Mouse (Mus musculus) bone marrow, adult 2 months (tissue): ENCODE measurements around the gene Ano8. TPM values are rescaled to one million over a fixed set of nuclear protein-coding genes. Genes with fewer than 3 reads are reported as not detected.

Experiments used
- H3K27ac ChIP-seq: fragments of 200-500 bp; 2 replicates; pipeline ENCODE4 v1.5.1; 2012; ENCODE audit warnings: low read depth, mild to moderate bottlenecking, control low read depth, inconsistent platforms, low read length; ENCODE audit not compliant: control insufficient read depth, poor library complexity, insufficient read depth
- H3K4me1 ChIP-seq: fragments of 200-500 bp; 2 replicates; pipeline ENCODE4 v1.6.1; 2011; ENCODE audit warnings: low read length; ENCODE audit not compliant: control insufficient read depth, insufficient read depth
- H3K4me3 ChIP-seq: fragments of 200-500 bp; replicated peaks from 2 replicates; pipeline ENCODE3; 2011; ENCODE audit warnings: mild to moderate bottlenecking, low read depth, low read length, control low read depth; ENCODE audit not compliant: control insufficient read depth
- CTCF ChIP-seq: fragments of 200-500 bp; IDR thresholded peaks from 2 replicates; pipeline ENCODE4 v1.5.1; 2011; ENCODE audit warnings: low read length, control low read depth; ENCODE audit not compliant: control insufficient read depth, insufficient read depth
- POLR2A ChIP-seq: fragments of 200-500 bp; IDR thresholded peaks from 2 replicates; pipeline ENCODE4 v1.6.1; 2011; ENCODE audit warnings: low read depth, mild to moderate bottlenecking, control low read depth, low read length, borderline replicate concordance; ENCODE audit not compliant: control insufficient read depth
- WGBS: fragments of 180-500 bp; shearing (Covaris S2); methylation state at CpG from one replicate; pipeline ENCODE4 v1.1.7; 2018; 5-methylcytosine and 5-hydroxymethylcytosine counted together
- polyA plus RNA-seq: library from polyadenylated mRNA; stranded (reverse); fragments of >200 nt; gene quantifications from 2 replicates; pipeline ENCODE4 v1.2.4, GENCODE M21; 2011; ENCODE audit warnings: low replicate concordance; ENCODE audit not compliant: missing spikeins, insufficient read depth, insufficient read length

Gene Ano8
- polyA plus RNA-seq, 1 experiment = 6.3 TPM

DNA sequence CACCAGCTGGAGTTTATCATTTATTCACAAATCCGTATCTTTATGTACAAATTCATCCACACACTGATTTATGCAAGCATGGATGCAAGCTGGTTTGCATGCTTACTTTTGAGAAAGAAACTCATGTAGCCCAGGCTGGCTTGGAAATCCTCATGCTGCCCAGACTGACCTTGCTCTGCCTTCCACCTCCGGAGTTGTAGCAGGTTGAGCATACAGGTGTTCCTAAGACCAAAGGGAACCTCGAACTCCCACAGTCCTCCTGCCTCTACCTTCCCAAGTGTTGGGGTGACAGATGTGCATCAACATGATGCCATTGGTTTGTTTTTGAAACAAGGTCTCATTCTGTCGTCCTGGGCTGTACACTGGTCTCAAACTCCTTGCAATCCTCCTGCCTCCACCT, 23.6 kb downstream of the Ano8 start:
- Histone ChIP-seq H3K4me3 (no peak overlapping the region), H3K4me1 (peaks cover 2% of the 10 kb centered on the region; the same call in 1 of the 2 replicates), H3K27ac (no peak overlapping the region)
- TF ChIP-seq CTCF (no peak), POLR2A (no peak)
- WGBS = 65% methylated on average over 4 of the region's 4 CpGs

DNA sequence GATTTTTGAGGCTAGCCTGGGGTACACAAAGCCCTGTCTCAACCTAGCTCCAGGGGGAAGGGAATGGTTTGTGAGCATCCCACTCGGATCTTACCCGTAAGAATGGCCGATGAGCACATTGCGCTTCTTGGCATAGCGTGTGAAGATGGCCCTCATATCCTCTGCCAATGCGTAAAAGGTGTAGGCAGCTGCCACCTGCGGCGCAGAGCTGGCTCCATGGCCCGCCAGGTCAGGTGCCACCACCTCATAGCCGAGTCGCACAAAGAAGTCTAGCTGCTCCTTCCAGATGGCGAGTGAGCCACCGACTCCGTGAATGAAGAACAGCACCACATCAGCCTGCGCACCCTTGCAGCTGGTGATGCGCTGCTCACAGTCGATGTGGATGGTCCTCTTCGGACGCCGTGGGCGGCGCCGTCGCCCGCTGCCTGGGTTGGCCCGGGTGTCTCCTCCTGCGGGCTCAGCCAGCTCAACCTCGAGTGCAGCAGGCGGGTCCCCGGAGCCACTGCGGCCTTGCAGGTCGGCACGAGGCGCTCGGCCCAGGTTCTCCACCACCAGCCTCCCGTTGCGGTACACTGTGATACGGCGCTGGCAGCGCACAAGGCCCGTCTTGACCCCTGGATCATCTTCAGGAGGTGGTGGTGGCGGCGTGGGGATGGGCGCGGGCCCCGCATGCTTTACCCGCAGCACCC, 24.5 kb downstream of the Ano8 start:
- TF ChIP-seq CTCF = no peak
- no peak for TF ChIP-seq POLR2A
- Histone ChIP-seq H3K4me1 (peaks cover 2% of the 10 kb centered on the region; the same call in 1 of the 2 replicates), H3K27ac (no peak overlapping the region), H3K4me3 (no peak overlapping the region)
- 92% methylated on average over 47 of the region's 47 CpGs for WGBS

DNA sequence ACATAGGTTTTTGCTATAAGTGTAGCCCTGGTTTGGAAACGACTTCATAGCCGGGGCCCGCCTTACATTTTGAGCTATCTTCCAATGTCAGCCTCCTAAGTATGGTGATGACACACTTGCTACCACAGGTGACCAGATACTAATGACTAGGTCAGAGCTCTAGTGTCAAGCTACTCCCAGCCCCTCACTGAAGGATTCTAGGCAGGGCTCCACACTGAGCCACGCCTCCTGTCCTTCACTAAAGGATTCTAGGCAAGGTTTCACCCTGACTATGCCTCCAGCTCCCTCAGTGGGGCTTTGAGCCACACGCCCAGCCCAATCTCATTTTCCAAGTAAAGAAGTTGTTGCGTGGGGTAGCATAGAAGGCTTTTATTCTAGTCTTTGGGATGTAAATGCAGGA, 25.0 kb downstream of the Ano8 start:
- TF ChIP-seq POLR2A = no peak
- TF ChIP-seq CTCF = no peak
- H3K4me1 ChIP-seq = peaks cover 2% of the 10 kb centered on the region; the same call in 1 of the 2 replicates
- H3K4me3 ChIP-seq = no peak overlapping the region
- WGBS = 90% methylated on average over 6 of the region's 6 CpGs
- no peak overlapping the region for H3K27ac ChIP-seq

DNA sequence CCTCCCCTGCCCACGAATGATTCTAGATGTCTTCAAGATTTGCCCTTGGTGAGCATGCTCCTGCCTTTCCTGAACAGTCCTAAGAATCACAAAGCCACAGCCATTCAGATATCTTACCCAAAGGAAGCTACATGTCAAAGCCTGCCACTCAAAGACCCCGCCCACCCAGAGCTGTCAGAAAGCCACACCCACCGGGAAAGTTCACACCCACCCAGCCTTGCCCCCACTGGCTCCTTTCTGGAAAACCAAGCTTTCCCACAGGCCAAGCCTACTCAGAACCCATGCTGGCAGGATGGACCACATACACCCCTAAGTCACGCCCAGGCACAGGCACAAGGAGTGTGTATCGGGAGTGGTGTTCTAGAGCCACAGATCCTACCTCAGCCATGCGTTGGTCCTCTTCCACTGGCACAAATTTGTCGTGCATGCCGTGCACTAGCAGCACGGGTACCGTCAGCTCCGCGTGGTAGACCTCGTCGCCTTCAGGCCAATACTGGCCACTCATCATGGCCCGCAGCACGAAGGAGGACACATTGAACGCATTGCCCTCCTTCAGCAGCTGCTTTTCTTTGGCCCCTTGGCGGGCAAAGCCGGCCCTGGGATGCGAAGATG, 28.0 kb downstream of the Ano8 start:
- no peak for TF ChIP-seq CTCF
- TF ChIP-seq POLR2A = no peak
- Histone ChIP-seq H3K4me1 (no peaks in the 10 kb centered on the region; the same call in 1 of the 2 replicates), H3K4me3 (no peak overlapping the region), H3K27ac (no peak overlapping the region)
- 87% methylated on average over 20 of the region's 20 CpGs for WGBS

DNA sequence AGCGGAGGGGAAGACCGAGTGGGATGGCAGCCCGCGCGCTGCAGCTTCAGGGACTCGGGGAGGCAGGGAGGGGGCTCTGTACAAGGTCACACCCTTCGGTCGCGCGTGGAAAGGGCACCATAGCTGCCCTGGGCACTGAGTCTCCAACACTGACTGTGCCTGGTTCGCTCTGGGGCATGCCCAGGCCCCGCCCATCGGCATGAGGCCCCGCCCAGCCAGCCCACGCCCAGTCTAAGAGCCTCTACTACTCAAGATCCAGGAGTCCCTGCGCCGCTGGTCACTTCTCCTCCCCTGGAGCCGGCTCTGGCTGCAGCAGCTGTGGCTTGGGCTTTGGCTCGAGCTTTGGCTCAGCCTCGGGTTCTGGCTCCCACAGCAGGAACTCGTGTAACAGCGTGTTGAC, 28.9 kb downstream of the Ano8 start:
- no peak for TF ChIP-seq CTCF
- TF ChIP-seq POLR2A = no peak
- Histone ChIP-seq H3K27ac (no peak overlapping the region), H3K4me3 (no peak overlapping the region), H3K4me1 (no peaks in the 10 kb centered on the region)
- 82% methylated on average over 22 of the region's 22 CpGs for WGBS

DNA sequence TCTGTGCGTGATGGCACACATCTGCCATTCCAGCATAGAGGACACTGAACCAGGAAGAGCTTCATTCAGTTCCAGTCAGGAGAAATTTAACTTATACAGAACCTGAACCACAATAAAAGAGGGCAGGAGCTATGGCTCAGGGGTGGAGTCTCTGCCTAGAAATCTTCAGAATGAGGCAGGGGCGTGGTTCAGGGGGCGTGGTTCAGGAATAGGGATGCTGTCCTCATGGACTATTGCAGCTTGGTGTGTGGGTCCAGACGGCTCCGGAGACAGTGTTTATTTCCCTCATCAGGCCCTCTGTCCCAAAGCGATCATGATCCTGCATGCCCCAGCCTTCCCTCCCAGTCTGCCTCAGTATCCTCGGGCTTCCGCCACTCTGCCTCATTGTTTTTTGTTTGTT, 31.1 kb downstream of the Ano8 start:
- H3K4me3 ChIP-seq = no peak overlapping the region
- no peak for TF ChIP-seq CTCF
- no peak for TF ChIP-seq POLR2A
- no peak overlapping the region for H3K27ac ChIP-seq
- H3K4me1 ChIP-seq = no peaks in the 10 kb centered on the region
- WGBS = 76% methylated on average over 8 of the region's 8 CpGs

DNA sequence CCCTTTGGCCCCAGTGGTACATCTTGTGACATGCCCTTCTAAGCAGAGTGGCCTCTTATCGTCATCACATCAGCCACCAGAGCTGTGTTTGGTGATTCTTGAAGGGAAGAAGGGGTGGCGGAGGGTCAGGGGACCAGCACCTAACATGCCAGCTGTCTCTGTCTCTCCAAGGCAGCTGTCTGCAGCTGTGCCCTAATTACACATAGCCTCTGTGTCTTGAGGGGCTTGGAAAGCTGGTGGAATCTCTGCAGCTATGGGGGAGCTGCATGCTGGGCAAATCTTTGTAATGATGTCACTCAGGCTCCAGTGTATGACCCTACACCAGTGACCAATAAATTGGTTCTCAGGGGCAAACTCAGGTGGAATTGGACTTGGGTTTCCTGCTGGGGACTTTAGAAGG, 33.1 kb downstream of the Ano8 start:
- no peak overlapping the region for H3K4me3 ChIP-seq
- H3K27ac ChIP-seq = no peak overlapping the region
- H3K4me1 ChIP-seq = no peaks in the 10 kb centered on the region
- WGBS = 69% methylated on average over 2 of the region's 2 CpGs
- TF ChIP-seq CTCF (no peak), POLR2A (no peak)

DNA sequence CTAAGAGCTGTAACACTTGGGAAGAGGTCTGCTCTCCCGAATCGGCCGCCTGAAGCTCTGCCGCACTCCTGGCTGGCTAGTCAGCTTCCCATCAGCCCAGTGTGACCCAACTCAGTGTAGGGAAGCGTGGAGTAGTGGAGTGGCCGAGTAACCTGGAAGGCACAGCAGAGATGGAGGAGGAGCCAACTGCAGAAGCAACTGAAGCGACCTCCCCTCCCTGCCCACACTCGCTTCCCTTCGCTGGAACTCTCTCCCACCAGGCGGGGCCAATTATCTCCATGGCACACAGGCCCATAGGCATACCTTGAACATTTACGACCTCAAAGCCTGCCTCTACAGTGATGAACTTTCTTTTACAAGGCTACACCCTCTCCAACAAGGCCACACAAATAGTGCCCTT, 34.0 kb downstream of the Ano8 start:
- Histone ChIP-seq H3K4me3 (no peak overlapping the region), H3K4me1 (no peaks in the 10 kb centered on the region), H3K27ac (no peak overlapping the region)
- WGBS = 68% methylated on average over 11 of the region's 11 CpGs
- no peak for TF ChIP-seq POLR2A
- no peak for TF ChIP-seq CTCF

DNA sequence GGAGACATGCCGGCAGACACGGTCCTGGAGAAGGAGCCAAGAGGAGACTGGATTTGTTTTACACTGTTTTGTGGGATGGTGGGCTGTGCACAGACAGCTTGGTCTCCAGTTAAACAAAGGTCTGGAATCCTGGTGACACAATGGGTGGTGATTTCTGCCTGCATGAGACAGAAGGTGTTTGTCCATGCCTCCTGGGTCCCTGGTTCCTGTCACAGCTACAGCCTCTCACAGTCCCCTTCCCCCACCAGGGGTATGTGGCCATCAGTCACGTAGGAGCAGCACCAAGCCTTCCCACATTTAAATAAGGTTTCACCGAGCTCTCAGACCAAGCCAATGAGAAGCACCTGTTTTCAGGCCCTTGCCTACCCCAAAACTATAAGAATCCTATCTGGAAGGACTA, 34.4 kb downstream of the Ano8 start:
- H3K27ac ChIP-seq = no peak overlapping the region
- WGBS = 74% methylated on average over 4 of the region's 4 CpGs
- no peak for TF ChIP-seq POLR2A
- no peak for TF ChIP-seq CTCF
- no peaks in the 10 kb centered on the region for H3K4me1 ChIP-seq
- H3K4me3 ChIP-seq = no peak overlapping the region

DNA sequence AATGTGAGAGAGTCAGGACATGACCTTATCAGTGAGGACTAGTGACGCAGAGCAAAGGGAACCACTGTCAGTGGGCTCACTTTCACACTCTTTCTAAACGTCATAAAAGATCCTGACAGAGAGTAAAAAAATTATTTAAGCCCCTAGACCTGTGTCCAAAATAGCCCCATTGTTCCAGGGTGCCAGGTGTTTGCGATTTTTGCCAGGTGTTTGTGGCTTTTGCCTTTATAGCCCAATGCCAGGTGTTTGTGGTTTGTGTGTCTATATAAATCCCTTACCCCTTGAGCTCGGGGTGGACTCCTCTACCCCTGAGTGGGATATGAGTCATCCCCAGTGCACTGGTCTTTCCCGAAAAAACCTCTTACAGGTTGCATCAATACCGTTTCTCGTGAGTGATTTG, 40.7 kb downstream of the Ano8 start:
- TF ChIP-seq POLR2A (no peak), CTCF (no peak)
- H3K4me3 ChIP-seq = no peak overlapping the region
- 50% methylated on average over 7 of the region's 7 CpGs for WGBS
- H3K4me1 ChIP-seq = no peaks in the 10 kb centered on the region
- H3K27ac ChIP-seq = no peak overlapping the region
